Mouse (Mus musculus): Measurements from ENCODE around the gene Tcte2. TPM values are rescaled to one million over a fixed set of nuclear protein-coding genes. Genes with fewer than 3 reads are reported as not detected.

The Tcte2 gene
- total RNA-seq, 2 experiments from 2014 or later: 21.4 to 23.2 TPM

GRCm38 (mm10) chr17:13694181-13694580, 67.4 kb downstream of the Tcte2 start:
- no peak overlapping the region for H3K4me3 ChIP-seq
- intact Hi-C loops (cut with DNase I): no loop called here
- no peak for TF ChIP-seq CTCF (IDR thresholded peaks at IDR 0.05)
- no peak for DNase-seq (ENCODE audit: extremely low spot score in 1 of 2, low spot score in 2 of 2)
- H3K27ac ChIP-seq: no peak overlapping the region

GRCm38 (mm10) chr17:13687656-13688055, 74.0 kb downstream of the Tcte2 start:
- H3K27ac ChIP-seq: no peak overlapping the region
- no peak for DNase-seq (ENCODE audit: extremely low spot score in 1 of 2, low spot score in 2 of 2)
- no peak overlapping the region for H3K4me3 ChIP-seq
- TF ChIP-seq CTCF (IDR thresholded peaks at IDR 0.05): no peak
- intact Hi-C loops (cut with DNase I): loop anchor here (5.0 kb wide), 1 partner anchor 40 kb away; no protein-coding TSS in a partner anchor

- H3K27ac ChIP-seq: no peak overlapping the region
- DNase-seq (ENCODE audit: extremely low spot score in 1 of 2, low spot score in 2 of 2): no peak
- TF ChIP-seq CTCF (IDR thresholded peaks at IDR 0.05): no peak
- no peak overlapping the region for H3K4me3 ChIP-seq
- intact Hi-C loops (cut with DNase I): loop anchor here (5.0 kb wide), 1 partner anchor 40 kb away; no protein-coding TSS in a partner anchor
These were observed 74.5 kb downstream of the Tcte2 start for GRCm38 (mm10) chr17:13687086-13687485.

- no peak for DNase-seq (ENCODE audit: extremely low spot score in 1 of 2, low spot score in 2 of 2)
- no peak for TF ChIP-seq CTCF (IDR thresholded peaks at IDR 0.05)
- Histone ChIP-seq H3K4me3 (no peak overlapping the region), H3K27ac (no peak overlapping the region)
- intact Hi-C loops (cut with DNase I): loop anchor here (5.0 kb wide), 1 partner anchor 42 kb away; no protein-coding TSS in a partner anchor
These were observed 76.0 kb downstream of the Tcte2 start for GRCm38 (mm10) chr17:13685621-13686020.

GRCm38 (mm10) chr17:13684256-13684655, 77.4 kb downstream of the Tcte2 start:
- TF ChIP-seq CTCF (IDR thresholded peaks at IDR 0.05): no peak
- H3K4me3 ChIP-seq: no peak overlapping the region
- intact Hi-C loops (cut with DNase I): loop anchor here (5.0 kb wide), 1 partner anchor 117 kb away; no protein-coding TSS in a partner anchor
- no peak for DNase-seq (ENCODE audit: extremely low spot score in 1 of 2, low spot score in 2 of 2)
- H3K27ac ChIP-seq: peak overlapping the region; percentile 48; the same call in 1 of the 2 replicates

GRCm38 (mm10) chr17:13683411-13684174, 78.0 kb downstream of the Tcte2 start:
- TF ChIP-seq CTCF (IDR thresholded peaks at IDR 0.05): no peak; the same call in 1 of the 2 replicates
- Histone ChIP-seq H3K4me3 (peak overlapping the region; percentile 30), H3K27ac (peak overlapping the region; percentile 77)
- DNase-seq (ENCODE audit: extremely low spot score in 1 of 2, low spot score in 2 of 2): no peak
- intact Hi-C loops (cut with DNase I): loop anchor here (5.0 kb wide), 1 partner anchor 116 kb away; no protein-coding TSS in a partner anchor

- Histone ChIP-seq H3K27ac (peak overlapping the region; percentile 77), H3K4me3 (peak overlapping the region; percentile 30)
- no peak for TF ChIP-seq CTCF (IDR thresholded peaks at IDR 0.05)
- intact Hi-C loops (cut with DNase I): loop anchor here (5.0 kb wide), 1 partner anchor 116 kb away; no protein-coding TSS in a partner anchor
- DNase-seq (ENCODE audit: extremely low spot score in 1 of 2, low spot score in 2 of 2): no peak
These were observed 78.6 kb downstream of the Tcte2 start for GRCm38 (mm10) chr17:13683027-13683410.

- DNase-seq (ENCODE audit: extremely low spot score in 1 of 2, low spot score in 2 of 2): no peak
- Histone ChIP-seq H3K4me3 (peak overlapping the region; percentile 30), H3K27ac (peak overlapping the region; percentile 77)
- intact Hi-C loops (cut with DNase I): loop anchor here (5.0 kb wide), 1 partner anchor 115 kb away; no protein-coding TSS in a partner anchor
- TF ChIP-seq CTCF (IDR thresholded peaks at IDR 0.05): no peak
These were observed 79.1 kb downstream of the Tcte2 start for GRCm38 (mm10) chr17:13682378-13683026.

- Histone ChIP-seq H3K4me3 (peak overlapping the region; percentile 30; the same call in 1 of the 2 replicates), H3K27ac (no peak overlapping the region; the same call in 1 of the 2 replicates)
- peak; percentile 22 for TF ChIP-seq CTCF (IDR thresholded peaks at IDR 0.05)
- intact Hi-C loops (cut with DNase I): loop anchor here (5.0 kb wide), 1 partner anchor 114 kb away; no protein-coding TSS in a partner anchor
- DNase-seq (ENCODE audit: extremely low spot score in 1 of 2, low spot score in 2 of 2): no peak
These were observed 79.9 kb downstream of the Tcte2 start for GRCm38 (mm10) chr17:13681686-13682085.

- Histone ChIP-seq H3K4me3 (no peak overlapping the region), H3K27ac (no peak overlapping the region)
- TF ChIP-seq CTCF (IDR thresholded peaks at IDR 0.05): no peak
- intact Hi-C loops (cut with DNase I): loop anchor here (5.0 kb wide), 1 partner anchor 114 kb away; no protein-coding TSS in a partner anchor
- peak in 1 of 2 experiments; percentile 37 for DNase-seq (ENCODE audit: extremely low spot score in 1 of 2, low spot score in 2 of 2)
These were observed 80.5 kb downstream of the Tcte2 start for GRCm38 (mm10) chr17:13681126-13681525.

GRCm38 (mm10) chr17:13680318-13680717, 81.3 kb downstream of the Tcte2 start:
- Histone ChIP-seq H3K4me3 (no peak overlapping the region), H3K27ac (no peak overlapping the region)
- no peak for TF ChIP-seq CTCF (IDR thresholded peaks at IDR 0.05)
- intact Hi-C loops (cut with DNase I): loop anchor here (5.0 kb wide), 1 partner anchor 113 kb away; no protein-coding TSS in a partner anchor
- no peak for DNase-seq (ENCODE audit: extremely low spot score in 1 of 2, low spot score in 2 of 2)

GRCm38 (mm10) chr17:13679725-13680124, 81.9 kb downstream of the Tcte2 start:
- intact Hi-C loops (cut with DNase I): loop anchor here (5.0 kb wide), 2 partner anchors 112 to 153 kb away; no protein-coding TSS in a partner anchor
- Histone ChIP-seq H3K27ac (no peak overlapping the region), H3K4me3 (no peak overlapping the region)
- no peak for DNase-seq (ENCODE audit: extremely low spot score in 1 of 2, low spot score in 2 of 2)
- TF ChIP-seq CTCF (IDR thresholded peaks at IDR 0.05): no peak

Data from left cerebral cortex, adult 2 months (tissue).